Mouse (Mus musculus): ENCODE results near the gene Rhebl1. TPM values are rescaled to one million over a fixed set of nuclear protein-coding genes. Genes with fewer than 3 reads are reported as not detected.

Gene Rhebl1
- polyA plus RNA-seq, 1 experiment from 2014 or later = 22.2 TPM

- no peaks in the 10 kb centered on the region for H3K9me3 ChIP-seq
- H3K27me3 ChIP-seq (ENCODE audit: poor library complexity, severe bottlenecking) = no peaks in the 10 kb centered on the region
- peaks cover 100% of the 10 kb centered on the region for H3K36me3 ChIP-seq (replicated peaks)
- DNase-seq (ENCODE audit: extremely low spot score, low spot score) = no peak
- no peaks in the 10 kb centered on the region for H3K4me1 ChIP-seq
- no peak overlapping the region for H3K27ac ChIP-seq
- WGBS = 95% methylated on average over 14 of the region's 14 CpGs
- H3K4me3 ChIP-seq = no peak overlapping the region
These were observed 43.7 kb downstream of the Rhebl1 start for GRCm38 (mm10) chr15:98850668-98851067.

- Histone ChIP-seq H3K4me3 (no peak overlapping the region), H3K9me3 (no peaks in the 10 kb centered on the region), H3K36me3 (replicated peaks) (peaks cover 100% of the 10 kb centered on the region), H3K27ac (no peak overlapping the region), H3K27me3 (ENCODE audit: poor library complexity, severe bottlenecking) (no peaks in the 10 kb centered on the region), H3K4me1 (no peaks in the 10 kb centered on the region)
- no peak for DNase-seq (ENCODE audit: extremely low spot score, low spot score)
- WGBS = 90% methylated on average over 16 of the region's 16 CpGs
These were observed 44.3 kb downstream of the Rhebl1 start for GRCm38 (mm10) chr15:98849956-98850600.

GRCm38 (mm10) chr15:98849165-98849564 lies 45.2 kb downstream of the Rhebl1 start:
- Histone ChIP-seq H3K27ac (no peak overlapping the region), H3K36me3 (replicated peaks) (peaks cover 100% of the 10 kb centered on the region), H3K27me3 (ENCODE audit: poor library complexity, severe bottlenecking) (no peaks in the 10 kb centered on the region), H3K4me3 (no peak overlapping the region), H3K4me1 (no peaks in the 10 kb centered on the region), H3K9me3 (no peaks in the 10 kb centered on the region)
- 96% methylated on average over 11 of the region's 11 CpGs for whole genome bisulfite sequencing
- no peak for DNase-seq (ENCODE audit: extremely low spot score, low spot score)

GRCm38 (mm10) chr15:98846140-98846539 lies 48.2 kb downstream of the Rhebl1 start:
- DNase-seq (ENCODE audit: extremely low spot score, low spot score) = no peak
- no peaks in the 10 kb centered on the region for H3K9me3 ChIP-seq
- H3K4me3 ChIP-seq = no peak overlapping the region
- peaks cover 100% of the 10 kb centered on the region for H3K36me3 ChIP-seq (replicated peaks)
- WGBS = 93% methylated on average over 8 of the region's 8 CpGs
- H3K27me3 ChIP-seq (ENCODE audit: poor library complexity, severe bottlenecking) = no peaks in the 10 kb centered on the region
- H3K4me1 ChIP-seq = no peaks in the 10 kb centered on the region
- no peak overlapping the region for H3K27ac ChIP-seq

- no peaks in the 10 kb centered on the region for H3K9me3 ChIP-seq
- 96% methylated on average over 2 of the region's 2 CpGs for WGBS
These were observed 49.2 kb downstream of the Rhebl1 start for GRCm38 (mm10) chr15:98845149-98845548.

GRCm38 (mm10) chr15:98843595-98844223 lies 50.6 kb downstream of the Rhebl1 start:
- H3K4me1 ChIP-seq = no peaks in the 10 kb centered on the region
- H3K36me3 ChIP-seq (replicated peaks) = peaks cover 100% of the 10 kb centered on the region
- no peak overlapping the region for H3K27ac ChIP-seq
- H3K4me3 ChIP-seq = no peak overlapping the region
- 90% methylated on average over 11 of the region's 11 CpGs for WGBS
- H3K9me3 ChIP-seq = no peaks in the 10 kb centered on the region
- no peak for DNase-seq (ENCODE audit: extremely low spot score, low spot score)
- no peaks in the 10 kb centered on the region for H3K27me3 ChIP-seq (ENCODE audit: poor library complexity, severe bottlenecking)

More at GRCm38 (mm10) chr15:98845149-98845548, 49.2 kb downstream of the Rhebl1 start:
- Histone ChIP-seq H3K4me1 (no peaks in the 10 kb centered on the region), H3K4me3 (no peak overlapping the region), H3K27me3 (ENCODE audit: poor library complexity, severe bottlenecking) (no peaks in the 10 kb centered on the region), H3K27ac (no peak overlapping the region), H3K36me3 (replicated peaks) (peaks cover 100% of the 10 kb centered on the region)
- no peak for DNase-seq (ENCODE audit: extremely low spot score, low spot score)

- DNase-seq (ENCODE audit: extremely low spot score, low spot score) = no peak
- WGBS = 95% methylated on average over 30 of the region's 30 CpGs
- H3K4me1 ChIP-seq = no peaks in the 10 kb centered on the region
These were observed 54.4 kb downstream of the Rhebl1 start for GRCm38 (mm10) chr15:98839671-98840585.

GRCm38 (mm10) chr15:98839161-98839560 lies 55.2 kb downstream of the Rhebl1 start:
- H3K4me1 ChIP-seq = no peaks in the 10 kb centered on the region
- no peak for DNase-seq (ENCODE audit: extremely low spot score, low spot score)
- H3K4me3 ChIP-seq = no peak overlapping the region
- 97% methylated on average over 14 of the region's 14 CpGs for WGBS
- no peaks in the 10 kb centered on the region for H3K27me3 ChIP-seq (ENCODE audit: poor library complexity, severe bottlenecking)
- no peak overlapping the region for H3K27ac ChIP-seq
- peaks cover 100% of the 10 kb centered on the region for H3K36me3 ChIP-seq (replicated peaks)
- H3K9me3 ChIP-seq = no peaks in the 10 kb centered on the region

More at GRCm38 (mm10) chr15:98839671-98840585, 54.4 kb downstream of the Rhebl1 start:
- Histone ChIP-seq H3K27ac (no peak overlapping the region), H3K36me3 (replicated peaks) (peaks cover 100% of the 10 kb centered on the region), H3K9me3 (no peaks in the 10 kb centered on the region), H3K4me3 (no peak overlapping the region), H3K27me3 (ENCODE audit: poor library complexity, severe bottlenecking) (no peaks in the 10 kb centered on the region)

- WGBS = 77% methylated on average over 4 of the region's 4 CpGs
- peaks cover 100% of the 10 kb centered on the region for H3K36me3 ChIP-seq (replicated peaks)
These were observed 56.6 kb downstream of the Rhebl1 start for GRCm38 (mm10) chr15:98837743-98838103.

GRCm38 (mm10) chr15:98837006-98837742 lies 57.2 kb downstream of the Rhebl1 start:
- peaks cover 98% of the 10 kb centered on the region for H3K36me3 ChIP-seq (replicated peaks)

More at GRCm38 (mm10) chr15:98837743-98838103, 56.6 kb downstream of the Rhebl1 start:
- Histone ChIP-seq H3K27ac (no peak overlapping the region), H3K4me3 (no peak overlapping the region), H3K27me3 (ENCODE audit: poor library complexity, severe bottlenecking) (no peaks in the 10 kb centered on the region), H3K4me1 (peaks cover 2% of the 10 kb centered on the region; the same call in 1 of the 2 replicates), H3K9me3 (no peaks in the 10 kb centered on the region)
- no peak for DNase-seq (ENCODE audit: extremely low spot score, low spot score)

GRCm38 (mm10) chr15:98835291-98835690 lies 59.0 kb downstream of the Rhebl1 start:
- Histone ChIP-seq H3K27me3 (ENCODE audit: poor library complexity, severe bottlenecking) (no peaks in the 10 kb centered on the region), H3K4me3 (no peak overlapping the region), H3K36me3 (replicated peaks) (peaks cover 81% of the 10 kb centered on the region), H3K9me3 (no peaks in the 10 kb centered on the region), H3K4me1 (peaks cover 19% of the 10 kb centered on the region), H3K27ac (no peak overlapping the region)
- 95% methylated on average over 14 of the region's 14 CpGs for WGBS
- no peak for DNase-seq (ENCODE audit: extremely low spot score, low spot score)

More at GRCm38 (mm10) chr15:98837006-98837742, 57.2 kb downstream of the Rhebl1 start:
- H3K4me1 ChIP-seq = peaks cover 6% of the 10 kb centered on the region
- H3K9me3 ChIP-seq = no peaks in the 10 kb centered on the region
- 95% methylated on average over 21 of the region's 21 CpGs for WGBS
- no peak overlapping the region for H3K27ac ChIP-seq
- H3K4me3 ChIP-seq = no peak overlapping the region
- DNase-seq (ENCODE audit: extremely low spot score, low spot score) = no peak
- no peaks in the 10 kb centered on the region for H3K27me3 ChIP-seq (ENCODE audit: poor library complexity, severe bottlenecking)

- no peaks in the 10 kb centered on the region for H3K9me3 ChIP-seq
- 88% methylated on average over 13 of the region's 13 CpGs for WGBS
- no peak overlapping the region; the same call in 1 of the 2 replicates for H3K4me3 ChIP-seq
- H3K27me3 ChIP-seq (ENCODE audit: poor library complexity, severe bottlenecking) = no peaks in the 10 kb centered on the region
- H3K4me1 ChIP-seq = peaks cover 31% of the 10 kb centered on the region
- peaks cover 74% of the 10 kb centered on the region for H3K36me3 ChIP-seq (replicated peaks)
- no peak overlapping the region for H3K27ac ChIP-seq
- no peak for DNase-seq (ENCODE audit: extremely low spot score, low spot score)
These were observed 60.3 kb downstream of the Rhebl1 start for GRCm38 (mm10) chr15:98834059-98834458.
